Mouse (Mus musculus) liver, postnatal 0 days (tissue): ENCODE measurements at regions not wholly inside any gene's neighbourhood (a gene's known extent, or its start where the extent isn't known, plus 50 kb on each side); places are given as distances from the start of the nearest gene placed in this dataset.

Source experiments
- ATAC-seq: fragments of 200-750 bp; cut with Nextera tagmentation; 2 replicates; pipeline ENCODE4 v1.8.0; 2017; ENCODE audit warnings: mild to moderate bottlenecking, moderate library complexity
- DNase-seq: peaks from one replicate; pipeline ENCODE4 v3.0.0-alpha.2; 2016
- H3K27ac ChIP-seq: fragments of 300-500 bp; sonication (generic); 2 replicates; pipeline ENCODE4 v1.5.1; 2014; ENCODE audit warnings: antibody characterized with exemption, moderate library complexity, mild to moderate bottlenecking, low read depth
- H3K27me3 ChIP-seq: fragments of 300-500 bp; sonication (generic); 2 replicates; pipeline ENCODE4 v1.6.1; 2014; ENCODE audit warnings: low read length, control low read depth, mixed read lengths; ENCODE audit not compliant: insufficient read depth
- H3K36me3 ChIP-seq: fragments of 300-500 bp; sonication (generic); replicated peaks from 2 replicates; pipeline ENCODE4 v1.6.1; 2014; ENCODE audit warnings: mild to moderate bottlenecking, control low read depth, low read length, moderate library complexity, mixed read lengths; ENCODE audit not compliant: insufficient read depth
- H3K4me1 ChIP-seq: fragments of 300-500 bp; sonication (generic); 2 replicates; pipeline ENCODE4 v1.6.1; 2014; ENCODE audit warnings: antibody characterized with exemption, mild to moderate bottlenecking, control low read depth; ENCODE audit not compliant: insufficient read depth
- H3K4me2 ChIP-seq: fragments of 300-500 bp; sonication (generic); 2 replicates; pipeline ENCODE4 v1.6.1; 2014; ENCODE audit warnings: low read depth, mild to moderate bottlenecking, low read length, moderate library complexity, mixed read lengths
- H3K4me3 ChIP-seq: fragments of 300-500 bp; sonication (generic); 2 replicates; pipeline ENCODE4 v1.5.1; 2014; ENCODE audit warnings: low read depth, low read length
- H3K9ac ChIP-seq: fragments of 300-500 bp; sonication (generic); replicated peaks from 2 replicates; pipeline ENCODE4 v1.6.1; 2014; ENCODE audit warnings: mild to moderate bottlenecking, moderate library complexity
- H3K9me3 ChIP-seq: fragments of 300-500 bp; sonication (generic); 2 replicates; pipeline ENCODE4 v1.6.1; 2016; ENCODE audit warnings: mild to moderate bottlenecking, control low read depth, low read length, mixed read lengths
- CTCF ChIP-seq: sonication (generic); IDR thresholded peaks from 2 replicates; pipeline ENCODE4 v1.5.1; 2016; ENCODE audit warnings: antibody characterized with exemption, low read depth
- EP300 ChIP-seq: IDR thresholded peaks from 2 replicates; pipeline ENCODE4 v1.6.1; 2016; ENCODE audit warnings: antibody characterized with exemption, low read depth, mild to moderate bottlenecking
- WGBS: fragments of 180-500 bp; shearing (Covaris S2); extraction: QIAGEN DNeasy Blood & Tissue Kit; methylation state at CpG from one replicate; pipeline ENCODE4 v1.1.7; 2014; ENCODE audit not compliant: insufficient replicate concordance; 5-methylcytosine and 5-hydroxymethylcytosine counted together

- Histone ChIP-seq H3K36me3 (no peaks in the 10 kb centered on the region), H3K4me3 (no peak overlapping the region), H3K27me3 (no peaks in the 10 kb centered on the region), H3K27ac (no peak overlapping the region), H3K9ac (no peak overlapping the region), H3K4me2 (no peak overlapping the region), H3K9me3 (no peaks in the 10 kb centered on the region), H3K4me1 (no peaks in the 10 kb centered on the region)
- TF ChIP-seq CTCF (no peak), EP300 (no peak)
- DNase-seq: no peak
- ATAC-seq: no peak
- WGBS: 50% methylated on average over 5 of the region's 5 CpGs
Measured at GRCm38 (mm10) chr7:75998853-75999252, 150.7 kb downstream of the Klhl25 start.

- TF ChIP-seq EP300 (no peak), CTCF (no peak)
Measured at GRCm38 (mm10) chr7:75999324-75999907, 151.3 kb downstream of the Klhl25 start.

GRCm38 (mm10) chr7:76001012-76001411 lies 152.9 kb downstream of the Klhl25 start:
- no peak overlapping the region for H3K4me2 ChIP-seq
- H3K27ac ChIP-seq: no peak overlapping the region
- no peaks in the 10 kb centered on the region for H3K9me3 ChIP-seq
- ATAC-seq (no peak), DNase-seq (no peak)
- H3K4me1 ChIP-seq: no peaks in the 10 kb centered on the region
- H3K9ac ChIP-seq: no peak overlapping the region
- 82% methylated on average over 1 of the region's 1 CpGs for WGBS
- no peak overlapping the region for H3K4me3 ChIP-seq
- H3K36me3 ChIP-seq: no peaks in the 10 kb centered on the region
- H3K27me3 ChIP-seq: no peaks in the 10 kb centered on the region
- TF ChIP-seq EP300: no peak
- TF ChIP-seq CTCF: no peak

More at GRCm38 (mm10) chr7:75999324-75999907, 151.3 kb downstream of the Klhl25 start:
- no peak for ATAC-seq
- H3K27ac ChIP-seq: no peak overlapping the region
- no peak overlapping the region for H3K9ac ChIP-seq
- DNase-seq: no peak
- no peak overlapping the region for H3K4me3 ChIP-seq
- H3K27me3 ChIP-seq: no peaks in the 10 kb centered on the region
- H3K36me3 ChIP-seq: no peaks in the 10 kb centered on the region
- H3K4me2 ChIP-seq: no peak overlapping the region
- no peaks in the 10 kb centered on the region for H3K9me3 ChIP-seq
- 62% methylated on average over 2 of the region's 2 CpGs for WGBS
- no peaks in the 10 kb centered on the region for H3K4me1 ChIP-seq

- Histone ChIP-seq H3K27ac (no peak overlapping the region), H3K4me2 (no peak overlapping the region), H3K9ac (no peak overlapping the region), H3K27me3 (no peaks in the 10 kb centered on the region), H3K36me3 (no peaks in the 10 kb centered on the region), H3K4me3 (no peak overlapping the region), H3K4me1 (no peaks in the 10 kb centered on the region), H3K9me3 (no peaks in the 10 kb centered on the region)
- ATAC-seq: no peak
- 62% methylated on average over 6 of the region's 6 CpGs for WGBS
- TF ChIP-seq CTCF: no peak
- no peak for TF ChIP-seq EP300
- DNase-seq: no peak
Measured at GRCm38 (mm10) chr7:76008226-76008625, 160.1 kb downstream of the Klhl25 start.

GRCm38 (mm10) chr7:76047743-76048142 lies 181.9 kb upstream of the Agbl1 start:
- Histone ChIP-seq H3K4me3 (no peak overlapping the region), H3K9ac (no peak overlapping the region), H3K27me3 (no peaks in the 10 kb centered on the region), H3K4me1 (no peaks in the 10 kb centered on the region), H3K4me2 (no peak overlapping the region), H3K9me3 (no peaks in the 10 kb centered on the region), H3K27ac (no peak overlapping the region), H3K36me3 (no peaks in the 10 kb centered on the region)
- DNase-seq (no peak), ATAC-seq (no peak)
- TF ChIP-seq EP300 (no peak), CTCF (no peak)
- 55% methylated on average over 3 of the region's 3 CpGs for WGBS

- no peak overlapping the region for H3K27ac ChIP-seq
- WGBS: 67% methylated on average over 2 of the region's 2 CpGs
- H3K4me1 ChIP-seq: no peaks in the 10 kb centered on the region
- TF ChIP-seq CTCF: no peak
- TF ChIP-seq EP300: no peak
- H3K27me3 ChIP-seq: no peaks in the 10 kb centered on the region
- no peak overlapping the region for H3K9ac ChIP-seq
- H3K4me2 ChIP-seq: no peak overlapping the region
- ATAC-seq: no peak
- H3K36me3 ChIP-seq: no peaks in the 10 kb centered on the region
- H3K9me3 ChIP-seq: no peaks in the 10 kb centered on the region
- no peak overlapping the region for H3K4me3 ChIP-seq
- DNase-seq: no peak
Measured at GRCm38 (mm10) chr7:76049342-76049741, 180.3 kb upstream of the Agbl1 start.

GRCm38 (mm10) chr7:76053843-76054242 lies 175.8 kb upstream of the Agbl1 start:
- H3K4me3 ChIP-seq: no peak overlapping the region
- no peaks in the 10 kb centered on the region for H3K36me3 ChIP-seq
- no peak overlapping the region for H3K27ac ChIP-seq
- H3K9me3 ChIP-seq: no peaks in the 10 kb centered on the region
- no peaks in the 10 kb centered on the region for H3K4me1 ChIP-seq
- H3K4me2 ChIP-seq: no peak overlapping the region
- WGBS: 59% methylated on average over 3 of the region's 3 CpGs
- DNase-seq: no peak
- no peak overlapping the region for H3K9ac ChIP-seq
- TF ChIP-seq EP300 (no peak), CTCF (no peak)
- ATAC-seq: no peak
- no peaks in the 10 kb centered on the region for H3K27me3 ChIP-seq
